Mouse (Mus musculus) spleen, postnatal 4 days (tissue): Measurements from ENCODE around the gene Lcn12.

Source experiments
- DNase-seq, 2 experiments: peaks; one replicate each; pipeline ENCODE4 v3.0.0; 2022; ENCODE audit warnings: low spot score in 2 of 2

The Lcn12 gene

GRCm38 (mm10) chr2:25460135-25460534 is 33.6 kb downstream of the Lcn12 start:
- DNase-seq = peak in 1 of 2 experiments; percentile 32

- DNase-seq = no peak
These were observed 34.8 kb downstream of the Lcn12 start for GRCm38 (mm10) chr2:25458911-25459310.

GRCm38 (mm10) chr2:25457022-25457896 is 36.5 kb downstream of the Lcn12 start:
- DNase-seq = no peak

GRCm38 (mm10) chr2:25456205-25456953 is 37.3 kb downstream of the Lcn12 start, which contains the start of gene Clic3:
Gene Clic3, plus strand, starts transcription at chr2:25456838.
- no peak for DNase-seq

GRCm38 (mm10) chr2:25452951-25453350 is 40.8 kb downstream of the Lcn12 start:
- DNase-seq = no peak

- no peak for DNase-seq
These were observed 42.7 kb downstream of the Lcn12 start for GRCm38 (mm10) chr2:25450853-25451647.

GRCm38 (mm10) chr2:25442682-25443081 is 51.0 kb downstream of the Lcn12 start:
- no peak for DNase-seq

- no peak for DNase-seq
These were observed 52.6 kb downstream of the Lcn12 start for GRCm38 (mm10) chr2:25441067-25441466.
